Mouse (Mus musculus) hindbrain, postnatal 0 days (tissue): ENCODE measurements at regions not wholly inside any gene's neighbourhood (a gene's known extent, or its start where the extent isn't known, plus 50 kb on each side); places are given as distances from the start of the nearest gene placed in this dataset.

Source experiments
- ATAC-seq: fragments of 200-750 bp; cut with Nextera tagmentation; 2 replicates; pipeline ENCODE4 v1.8.0; 2017; ENCODE audit warnings: mild to moderate bottlenecking, moderate TSS enrichment, moderate library complexity
- DNase-seq: peaks from one replicate; pipeline ENCODE4 v3.0.0-alpha.2; 2015; ENCODE audit warnings: low spot score
- H3K27ac ChIP-seq: fragments of 300-500 bp; sonication (generic); 2 replicates; pipeline ENCODE4 v1.5.1; 2014; ENCODE audit warnings: mild to moderate bottlenecking
- H3K27me3 ChIP-seq: fragments of 300-500 bp; sonication (generic); 2 replicates; pipeline ENCODE4 v1.6.1; 2014; ENCODE audit warnings: low read length, mixed read lengths; ENCODE audit not compliant: insufficient read depth
- H3K36me3 ChIP-seq: fragments of 300-500 bp; sonication (generic); 2 replicates; pipeline ENCODE4 v1.6.1; 2014; ENCODE audit warnings: low read length, mixed read lengths; ENCODE audit not compliant: insufficient read depth
- H3K4me1 ChIP-seq: fragments of 300-500 bp; sonication (generic); 2 replicates; pipeline ENCODE4 v1.6.1; 2014; ENCODE audit warnings: antibody characterized with exemption, low read length, mixed read lengths; ENCODE audit not compliant: insufficient read depth
- H3K4me2 ChIP-seq: fragments of 300-500 bp; sonication (generic); 2 replicates; pipeline ENCODE4 v1.6.1; 2014; ENCODE audit warnings: low read depth, mild to moderate bottlenecking, low read length, moderate library complexity, mixed read lengths
- H3K4me3 ChIP-seq: fragments of 300-500 bp; sonication (generic); 2 replicates; pipeline ENCODE4 v1.5.1; 2014; ENCODE audit warnings: low read length
- H3K9ac ChIP-seq: fragments of 300-500 bp; sonication (generic); replicated peaks from 2 replicates; pipeline ENCODE4 v1.6.1; 2014; ENCODE audit warnings: mild to moderate bottlenecking, low read length, moderate library complexity, mixed read lengths
- H3K9me3 ChIP-seq: fragments of 300-500 bp; sonication (generic); 2 replicates; pipeline ENCODE4 v1.6.1; 2016; ENCODE audit warnings: low read length, mixed read lengths
- CTCF ChIP-seq: IDR thresholded peaks from 2 replicates; pipeline ENCODE4 v1.5.1; 2016; ENCODE audit warnings: antibody characterized with exemption, control low read depth, low read depth
- WGBS: fragments of 180-500 bp; shearing (Covaris S2); extraction: QIAGEN DNeasy Blood & Tissue Kit; methylation state at CpG from one replicate; pipeline ENCODE4 v1.1.7; 2014; 5-methylcytosine and 5-hydroxymethylcytosine counted together

DNA sequence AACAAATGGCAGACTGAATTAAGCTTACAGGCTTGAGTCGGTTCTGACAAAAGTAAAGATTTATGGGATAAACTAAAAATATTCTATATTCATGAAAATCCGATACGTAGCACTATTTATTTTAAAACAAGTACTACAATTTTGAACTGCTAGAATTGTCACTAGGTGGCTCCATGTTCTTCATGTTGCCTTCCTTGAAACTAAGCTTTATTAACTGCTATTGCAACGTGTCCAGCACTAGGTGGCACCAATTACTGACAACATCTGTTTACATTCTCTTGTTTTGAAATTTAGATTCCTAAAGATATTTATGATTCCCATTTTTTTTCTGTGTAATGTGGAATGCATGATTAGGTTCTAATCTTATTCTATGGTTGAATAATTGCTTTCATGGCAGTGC is 60.1 kb downstream of the Fam47c start:
- Histone ChIP-seq H3K4me2 (no peak overlapping the region), H3K9me3 (no peaks in the 10 kb centered on the region), H3K9ac (no peak overlapping the region), H3K36me3 (no peaks in the 10 kb centered on the region), H3K4me3 (no peak overlapping the region), H3K27ac (no peak overlapping the region), H3K4me1 (no peaks in the 10 kb centered on the region), H3K27me3 (no peaks in the 10 kb centered on the region)
- peak; percentile 48 for DNase-seq
- 61% methylated on average over 4 of the region's 4 CpGs for WGBS
- ATAC-seq: no peak
- TF ChIP-seq CTCF: peak; percentile 63
